Mouse (Mus musculus): ENCODE data around the gene Chit1.

DNA sequence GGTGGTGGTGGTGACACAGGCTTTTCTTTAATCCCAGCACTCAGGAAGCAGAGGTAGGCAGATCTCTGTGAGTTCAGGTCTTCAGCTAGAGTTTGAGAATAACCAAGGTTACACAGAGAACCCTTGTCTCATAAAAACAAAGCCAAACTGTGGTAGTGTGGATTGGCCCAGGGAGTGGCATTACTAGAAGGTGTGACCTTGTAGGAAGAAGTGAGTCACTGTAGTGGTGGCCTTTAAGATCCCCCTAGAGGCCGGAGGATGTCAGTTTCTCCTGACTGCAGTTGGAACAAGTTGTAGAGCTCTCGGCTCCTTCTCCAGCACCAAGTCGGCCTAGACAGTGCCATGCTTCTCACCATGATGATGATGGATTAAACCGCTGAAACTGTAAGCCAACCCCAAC, at the start of gene Chit1:
- TF ChIP-seq GATA1 (IDR thresholded peaks at IDR 0.05; ENCODE audit: borderline replicate concordance, low read length) (no peak), FLI1 (IDR thresholded peaks at IDR 0.05; ENCODE audit: low read length) (no peak)
